Mouse (Mus musculus) lung, adult 2 months (tissue): ENCODE measurements around the gene Ccdc157.

Experiments
- CTCF ChIP-seq: fragments of 200-500 bp; IDR thresholded peaks from 2 replicates; pipeline ENCODE4 v1.5.1; 2011; ENCODE audit warnings: mild to moderate bottlenecking, low read length, control low read depth; ENCODE audit not compliant: insufficient read depth
- POLR2A ChIP-seq: fragments of 200-500 bp; IDR thresholded peaks from 2 replicates; pipeline ENCODE4 v1.6.1; 2011; ENCODE audit warnings: low read depth, mild to moderate bottlenecking, control low read depth, low read length, borderline replicate concordance; ENCODE audit errors: extremely low read depth

DNA sequence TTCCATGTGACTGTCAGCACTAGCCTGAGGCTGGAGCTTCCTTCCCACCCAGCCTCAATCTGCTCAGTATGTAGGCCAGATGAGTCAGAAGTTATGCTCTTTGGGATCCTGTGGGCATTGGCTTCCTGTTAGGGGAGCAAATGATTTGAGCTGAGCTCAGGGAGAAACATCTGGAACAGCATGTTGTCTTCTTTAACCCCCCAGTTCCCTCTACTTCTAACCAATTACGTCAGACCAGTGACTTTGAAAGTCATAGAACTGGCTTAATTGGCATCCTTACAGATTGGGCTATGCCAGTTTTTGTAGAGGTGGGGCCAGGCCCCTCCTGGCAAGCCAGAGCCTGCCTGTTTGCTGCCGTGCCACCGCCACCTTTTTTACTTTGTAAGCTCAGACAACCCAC is 30.6 kb upstream of the Ccdc157 start:
- TF ChIP-seq CTCF (no peak), POLR2A (no peak)
